Mouse (Mus musculus) neural tube, embryonic 14.5 days (tissue): ENCODE measurements around the gene Dclre1a. TPM values are rescaled to one million over a fixed set of nuclear protein-coding genes. Genes with fewer than 3 reads are reported as not detected.
"Not testable (repeated sequence)": the region's sequence is repeated elsewhere in the genome, so short reads cannot be mapped to it uniquely, and the experiment has no call there.

Experiments used
- ATAC-seq: fragments of 200-750 bp; cut with Nextera tagmentation; 2 replicates; pipeline ENCODE4 v1.8.0; 2017; ENCODE audit warnings: low read depth, mild to moderate bottlenecking, moderate TSS enrichment, moderate library complexity
- H3K27ac ChIP-seq: fragments of 300-500 bp; sonication (generic); 2 replicates; pipeline ENCODE4 v1.5.1; 2014; ENCODE audit warnings: low read depth, mild to moderate bottlenecking, control low read depth, low read length, moderate library complexity, mixed read lengths
- H3K27me3 ChIP-seq: fragments of 300-500 bp; sonication (generic); 2 replicates; pipeline ENCODE4 v1.6.1; 2014; ENCODE audit warnings: low read length; ENCODE audit not compliant: control insufficient read depth, insufficient read depth
- H3K36me3 ChIP-seq: fragments of 300-500 bp; sonication (generic); 2 replicates; pipeline ENCODE4 v1.6.1; 2014; ENCODE audit warnings: low read length, mixed read lengths; ENCODE audit not compliant: control insufficient read depth, insufficient read depth
- H3K4me1 ChIP-seq: fragments of 300-500 bp; sonication (generic); 2 replicates; pipeline ENCODE4 v1.6.1; 2014; ENCODE audit warnings: low read length; ENCODE audit not compliant: control insufficient read depth, insufficient read depth
- H3K4me2 ChIP-seq: fragments of 300-500 bp; sonication (generic); 2 replicates; pipeline ENCODE4 v1.6.1; 2014; ENCODE audit warnings: mild to moderate bottlenecking, low read depth, low read length, control low read depth
- H3K4me3 ChIP-seq: fragments of 300-500 bp; sonication (generic); 2 replicates; pipeline ENCODE4 v1.5.1; 2014; ENCODE audit warnings: low read depth, low read length, control low read depth, mixed read lengths
- H3K9ac ChIP-seq: fragments of 300-500 bp; sonication (generic); replicated peaks from 2 replicates; pipeline ENCODE4 v1.6.1; 2014; ENCODE audit warnings: low read depth, mild to moderate bottlenecking, control low read depth, low read length, mixed read lengths
- H3K9me3 ChIP-seq: fragments of 300-500 bp; sonication (generic); 2 replicates; pipeline ENCODE4 v1.6.1; 2016; ENCODE audit warnings: low read length; ENCODE audit not compliant: control insufficient read depth
- WGBS: fragments of 180-500 bp; shearing (Covaris S2); extraction: QIAGEN DNeasy Blood & Tissue Kit; methylation state at CpG from one replicate; pipeline ENCODE4 v1.1.7; 2014; 5-methylcytosine and 5-hydroxymethylcytosine counted together
- polyA plus RNA-seq: library from polyadenylated mRNA; unstranded; fragments of >200 nt; fragmentation: Nextera tagmentation; extraction: Ambion mirVana; gene quantifications from 2 replicates; pipeline ENCODE4 v1.2.1, GENCODE M21; 2014

Dclre1a gene
- polyA plus RNA-seq, 1 experiment from 2014 or later = 11.4 TPM

DNA sequence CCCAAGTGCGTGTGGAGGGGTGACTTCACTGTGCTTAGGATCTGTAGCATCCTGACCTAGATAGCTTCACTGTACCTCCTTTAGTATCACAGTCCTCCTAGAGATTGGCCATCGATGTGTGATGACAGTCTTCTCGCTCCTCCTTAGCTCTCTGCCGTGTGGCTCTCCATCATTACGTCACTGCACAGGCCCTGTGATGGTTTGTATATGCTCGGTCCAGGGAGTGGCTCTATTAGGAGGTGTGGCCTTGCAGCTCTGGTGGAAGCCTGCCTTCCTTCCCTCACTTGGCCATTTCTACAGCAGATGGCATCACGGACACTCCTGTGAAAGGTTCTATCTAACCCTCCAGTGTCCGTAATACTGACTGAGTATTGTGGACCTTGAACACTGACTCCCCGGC, 12.3 kb downstream of the Dclre1a start:
- H3K4me1 ChIP-seq = no peaks in the 10 kb centered on the region
- H3K27me3 ChIP-seq = no peaks in the 10 kb centered on the region
- H3K36me3 ChIP-seq = no peaks in the 10 kb centered on the region
- no peak overlapping the region for H3K27ac ChIP-seq
- H3K9ac ChIP-seq = no peak overlapping the region
- no peak overlapping the region for H3K4me2 ChIP-seq
- no peak overlapping the region for H3K4me3 ChIP-seq
- no peak for ATAC-seq
- 91% methylated on average over 9 of the region's 9 CpGs for WGBS
- H3K9me3 ChIP-seq = no peaks in the 10 kb centered on the region

DNA sequence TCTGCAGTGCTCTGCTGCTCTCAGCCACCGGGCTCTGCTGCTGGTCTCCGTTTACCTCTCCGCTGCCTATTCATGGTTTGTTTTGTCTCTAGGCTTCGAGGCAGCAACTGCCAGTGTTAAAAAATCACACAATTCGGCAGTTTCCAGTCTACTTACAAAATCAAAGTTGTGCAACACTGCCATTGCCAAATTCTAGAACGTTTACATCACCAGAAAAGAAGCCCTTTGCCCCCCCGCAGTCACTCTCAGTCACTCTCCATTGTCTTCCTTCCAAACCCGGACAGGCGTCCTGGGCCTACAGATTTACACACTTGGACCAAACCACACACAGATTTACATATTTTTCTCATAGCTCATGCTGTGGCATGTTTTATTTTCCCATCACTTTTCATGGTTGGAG, 13.0 kb downstream of the Dclre1a start:
- H3K27ac ChIP-seq = no peak overlapping the region
- no peaks in the 10 kb centered on the region for H3K9me3 ChIP-seq
- H3K4me3 ChIP-seq = no peak overlapping the region
- H3K27me3 ChIP-seq = no peaks in the 10 kb centered on the region
- H3K4me2 ChIP-seq = no peak overlapping the region
- H3K36me3 ChIP-seq = no peaks in the 10 kb centered on the region
- H3K4me1 ChIP-seq = no peaks in the 10 kb centered on the region
- H3K9ac ChIP-seq = no peak overlapping the region
- 67% methylated on average over 9 of the region's 9 CpGs for WGBS
- no peak for ATAC-seq

DNA sequence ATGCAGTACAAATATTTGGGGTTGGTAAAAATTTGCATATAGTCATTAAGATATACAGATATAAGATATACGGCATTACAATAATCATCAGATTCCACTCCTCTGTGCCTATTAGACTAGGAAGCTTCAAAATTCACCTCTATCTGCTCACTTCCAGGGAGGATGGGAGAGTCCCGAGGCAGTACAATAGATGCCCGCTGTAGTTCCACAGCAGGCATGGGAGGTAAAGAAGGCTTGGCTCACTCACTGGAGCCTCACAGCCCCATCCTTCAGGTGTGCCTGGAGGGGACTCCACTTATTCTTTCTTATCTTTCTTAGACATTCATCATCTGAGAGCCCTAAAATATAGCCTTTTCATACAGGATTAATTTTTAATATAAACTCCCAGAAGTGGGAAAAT, 13.7 kb downstream of the Dclre1a start:
- 89% methylated on average over 3 of the region's 3 CpGs for WGBS
- ATAC-seq = no peak
- H3K9me3 ChIP-seq = no peaks in the 10 kb centered on the region

DNA sequence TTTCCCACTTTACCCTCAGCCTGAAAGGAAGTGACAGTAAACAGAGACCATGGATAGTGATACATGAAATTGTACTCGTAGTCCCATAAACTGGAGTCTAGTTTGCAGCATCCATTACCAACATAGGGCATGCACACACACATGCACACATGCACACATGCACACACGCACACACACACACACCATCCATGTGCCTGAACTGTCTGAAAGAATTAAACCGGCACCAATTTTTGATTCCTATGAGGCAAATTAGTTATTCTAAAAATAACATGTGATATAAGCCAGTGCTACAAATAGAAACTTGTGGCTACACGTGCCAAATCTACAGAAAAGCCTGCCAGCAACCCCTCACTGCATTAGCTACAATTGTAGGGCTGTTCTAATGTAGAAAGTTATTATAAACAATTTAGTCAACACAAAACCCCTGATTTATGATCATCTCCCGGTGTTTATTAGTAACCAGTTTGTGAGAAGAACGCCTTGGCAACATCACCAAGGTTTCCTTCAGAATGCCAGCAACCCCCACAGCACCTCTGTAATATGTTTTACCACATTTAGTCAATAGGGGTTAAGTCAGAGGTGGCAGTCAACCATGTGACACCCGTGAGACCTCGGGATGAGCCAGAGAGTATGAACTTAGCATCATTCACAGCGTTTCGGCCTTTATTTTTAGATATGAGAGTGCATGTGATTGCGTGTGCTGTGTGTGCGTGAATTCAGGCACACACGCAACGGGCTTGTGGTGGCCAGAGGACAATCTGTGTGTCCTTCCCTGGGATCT, 14.5 kb downstream of the Dclre1a start:
- ATAC-seq = no peak
- no peak overlapping the region for H3K4me3 ChIP-seq

More for the DNA sequence above, 13.7 kb downstream of the Dclre1a start:
- H3K36me3 ChIP-seq = no peaks in the 10 kb centered on the region
- no peak overlapping the region for H3K27ac ChIP-seq
- no peak overlapping the region for H3K4me3 ChIP-seq
- H3K9ac ChIP-seq = no peak overlapping the region
- H3K27me3 ChIP-seq = no peaks in the 10 kb centered on the region
- no peaks in the 10 kb centered on the region for H3K4me1 ChIP-seq
- H3K4me2 ChIP-seq = no peak overlapping the region

DNA sequence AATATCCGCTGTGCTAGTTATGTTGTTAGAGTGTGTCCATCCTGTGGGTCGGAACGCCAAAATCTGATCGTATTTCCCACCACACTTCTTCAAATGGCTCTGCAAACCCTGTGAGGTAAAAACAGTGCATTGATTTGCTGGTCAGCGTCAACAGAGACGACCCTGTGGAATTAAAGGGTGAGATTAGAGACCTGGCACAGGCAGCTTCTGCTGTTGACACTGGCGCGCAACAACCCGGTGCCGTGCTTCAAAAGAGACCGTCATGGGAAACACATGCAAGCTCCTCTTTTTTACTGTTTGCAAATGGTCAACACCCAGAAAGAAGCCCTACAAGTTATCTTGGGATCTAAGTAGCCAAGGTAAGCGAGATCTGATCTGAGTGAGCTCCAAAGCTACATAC, 16.8 kb downstream of the Dclre1a start:
- 95% methylated on average over 12 of the region's 12 CpGs for WGBS
- H3K27me3 ChIP-seq = no peaks in the 10 kb centered on the region

More for the DNA sequence above, 14.5 kb downstream of the Dclre1a start:
- Histone ChIP-seq H3K27me3 (no peaks in the 10 kb centered on the region), H3K9me3 (no peaks in the 10 kb centered on the region), H3K4me1 (no peaks in the 10 kb centered on the region), H3K36me3 (no peaks in the 10 kb centered on the region), H3K27ac (no peak overlapping the region), H3K4me2 (no peak overlapping the region), H3K9ac (no peak overlapping the region)
- WGBS = 92% methylated on average over 14 of the region's 14 CpGs

DNA sequence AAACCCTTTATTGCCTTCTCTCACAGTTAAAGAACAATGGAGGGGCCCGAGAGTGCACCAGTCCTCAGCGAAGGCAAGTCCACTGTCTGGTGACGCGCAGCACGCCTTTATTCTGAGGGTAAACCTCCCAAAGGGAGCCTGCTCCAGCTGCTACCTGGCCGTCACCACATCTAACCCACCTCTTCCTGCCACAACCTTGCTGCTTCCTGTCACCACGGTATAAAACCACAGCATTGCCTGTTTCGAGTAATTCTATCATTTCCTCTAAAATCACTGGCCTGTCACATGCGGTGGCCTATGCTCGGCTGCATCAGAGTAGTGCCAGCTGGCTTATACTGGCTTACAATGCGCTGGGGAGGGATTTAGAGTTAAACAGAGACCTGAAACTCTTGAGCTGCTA, 17.5 kb downstream of the Dclre1a start:
- H3K4me1 ChIP-seq = not testable (repeated sequence)

More for the DNA sequence above, 16.8 kb downstream of the Dclre1a start:
- no peak overlapping the region for H3K4me2 ChIP-seq
- no peaks in the 10 kb centered on the region for H3K4me1 ChIP-seq
- no peak for ATAC-seq
- no peak overlapping the region for H3K27ac ChIP-seq
- H3K36me3 ChIP-seq = no peaks in the 10 kb centered on the region
- no peak overlapping the region for H3K9ac ChIP-seq
- no peak overlapping the region for H3K4me3 ChIP-seq
- no peaks in the 10 kb centered on the region for H3K9me3 ChIP-seq

GRCm38 (mm10) chr19:56519408-56519807, 28.6 kb downstream of the Dclre1a start:
- H3K27ac ChIP-seq, H3K36me3 ChIP-seq, H3K4me3 ChIP-seq, H3K4me1 ChIP-seq, H3K9ac ChIP-seq, H3K9me3 ChIP-seq, H3K27me3 ChIP-seq, H3K4me2 ChIP-seq, ATAC-seq: not testable (repeated sequence)
- WGBS = no CpG with 5 or more reads among the region's 7 CpGs

More for the DNA sequence above, 17.5 kb downstream of the Dclre1a start:
- H3K36me3 ChIP-seq, H3K27ac ChIP-seq, H3K4me2 ChIP-seq, H3K4me3 ChIP-seq, ATAC-seq, H3K9me3 ChIP-seq, H3K27me3 ChIP-seq, H3K9ac ChIP-seq: not testable (repeated sequence)
- no CpG with 5 or more reads among the region's 11 CpGs for WGBS

DNA sequence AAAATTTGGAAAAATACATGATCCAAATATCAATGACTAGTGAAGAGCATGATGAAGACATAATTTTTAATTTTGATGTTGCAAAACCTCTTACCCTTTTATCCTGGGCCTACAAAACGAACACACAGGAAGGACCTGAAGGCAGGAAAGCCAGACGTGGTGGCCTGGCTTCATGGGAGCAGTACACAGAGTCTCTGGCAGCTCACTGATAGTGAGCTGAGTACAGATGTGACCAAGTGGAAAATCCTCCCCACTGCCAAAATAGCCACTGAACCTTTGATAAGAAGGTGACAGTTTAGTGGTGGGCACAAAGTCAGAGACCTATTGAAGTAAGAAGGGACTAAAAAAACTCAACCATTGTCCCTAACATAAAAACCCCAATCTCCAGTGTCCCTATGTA, 34.5 kb downstream of the Dclre1a start:
- ATAC-seq, H3K9ac ChIP-seq, H3K4me2 ChIP-seq, H3K9me3 ChIP-seq, H3K27me3 ChIP-seq, H3K4me1 ChIP-seq, H3K4me3 ChIP-seq, H3K27ac ChIP-seq, H3K36me3 ChIP-seq: not testable (repeated sequence)
- WGBS = no CpG with 5 or more reads among the region's 2 CpGs

DNA sequence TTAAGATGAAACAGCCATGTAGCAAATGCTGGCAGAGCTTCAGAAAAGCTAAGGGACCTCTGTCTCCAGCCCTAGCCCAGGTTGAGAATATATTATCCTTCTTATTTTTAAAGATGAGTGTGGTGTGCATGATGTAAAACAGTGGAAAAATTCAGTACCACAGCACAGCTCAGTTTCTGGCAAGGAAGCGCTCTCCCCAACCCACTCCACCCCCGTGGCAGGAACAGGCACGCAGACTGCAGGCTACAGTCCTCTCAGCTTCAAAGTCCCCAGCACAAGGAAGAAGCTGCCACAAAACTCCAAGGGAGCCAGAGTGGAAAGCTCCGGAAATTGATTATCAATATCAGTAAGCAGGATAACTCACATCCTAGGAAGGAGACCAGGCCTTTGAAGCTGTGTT, 36.8 kb downstream of the Dclre1a start:
- H3K27me3 ChIP-seq, H3K4me2 ChIP-seq, H3K9ac ChIP-seq, H3K27ac ChIP-seq, H3K4me1 ChIP-seq, H3K4me3 ChIP-seq, ATAC-seq, H3K9me3 ChIP-seq, H3K36me3 ChIP-seq: not testable (repeated sequence)
- no CpG with 5 or more reads among the region's 4 CpGs for WGBS
